Mouse (Mus musculus): ENCODE data around the gene Ccdc153. TPM values are rescaled to one million over a fixed set of nuclear protein-coding genes. Genes with fewer than 3 reads are reported as not detected.

The Ccdc153 gene
- polyA plus RNA-seq (2014; fragmentation: Illumina TruSeq; extraction: RNeasy Lipid Tissue Mini Kit (QIAGEN cat#74804); ENCODE audit: low read depth, low replicate concordance) = not detected

DNA sequence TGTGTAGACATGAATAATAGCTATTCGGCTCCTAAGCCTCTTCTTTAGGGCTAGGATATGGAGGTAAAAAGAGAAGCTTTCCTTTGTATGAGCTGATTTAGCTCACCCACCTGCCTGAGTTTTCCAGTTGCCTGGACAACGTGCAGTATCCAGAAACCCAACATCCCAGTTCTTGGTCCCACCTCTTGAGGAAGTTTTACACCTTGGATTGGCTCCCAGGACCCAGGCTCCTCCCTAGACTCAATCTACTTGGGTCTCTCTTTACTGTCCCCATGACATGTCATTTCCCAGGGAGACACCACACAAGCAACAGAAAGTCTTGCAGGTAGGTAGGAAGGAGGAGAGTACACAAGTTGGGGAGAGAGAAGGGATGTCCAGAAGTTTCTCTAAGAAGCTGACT lies at the start of gene Ccdc153:
TSS of gene Ccdc153 (plus strand) at position 278 of the 400 bp plus-strand sequence.

DNA sequence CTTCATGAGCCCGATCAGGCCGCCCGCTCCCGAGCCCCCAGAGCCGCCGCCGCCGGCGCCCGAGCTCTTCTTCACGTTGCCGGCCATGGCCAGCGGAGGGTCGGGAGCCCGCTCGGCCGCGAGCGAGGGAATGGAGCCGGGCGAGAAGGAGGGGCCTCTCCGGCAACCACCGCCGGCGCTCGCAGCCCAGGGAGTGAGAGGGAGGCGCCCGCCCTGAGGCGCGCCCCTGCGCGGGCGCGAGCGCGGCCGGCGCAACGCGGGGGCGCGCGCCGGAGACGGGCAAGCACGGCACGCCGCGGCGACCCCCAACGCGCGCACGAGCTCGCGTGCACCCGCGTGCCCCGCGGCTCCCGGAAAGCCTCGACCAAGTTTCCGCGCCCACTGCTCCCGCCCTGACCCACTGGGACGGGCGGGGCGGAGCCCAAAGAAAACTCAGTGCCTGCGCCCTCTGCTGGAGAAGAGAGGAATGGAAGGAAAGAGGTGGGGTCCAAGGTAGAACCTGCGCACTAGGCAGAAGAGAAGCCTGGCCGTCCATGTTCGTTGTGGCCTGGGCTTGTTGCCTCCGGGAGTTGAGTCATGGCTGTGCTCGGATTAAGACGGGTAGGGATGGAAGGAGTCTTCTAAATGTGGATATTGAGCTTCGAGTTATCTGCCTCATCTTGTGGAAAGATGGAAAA lies 6.5 kb upstream of the Ccdc153 start, which contains the start of gene Cbl:
TSS of gene Cbl (minus strand) at position 248 of the 677 bp plus-strand sequence.

DNA sequence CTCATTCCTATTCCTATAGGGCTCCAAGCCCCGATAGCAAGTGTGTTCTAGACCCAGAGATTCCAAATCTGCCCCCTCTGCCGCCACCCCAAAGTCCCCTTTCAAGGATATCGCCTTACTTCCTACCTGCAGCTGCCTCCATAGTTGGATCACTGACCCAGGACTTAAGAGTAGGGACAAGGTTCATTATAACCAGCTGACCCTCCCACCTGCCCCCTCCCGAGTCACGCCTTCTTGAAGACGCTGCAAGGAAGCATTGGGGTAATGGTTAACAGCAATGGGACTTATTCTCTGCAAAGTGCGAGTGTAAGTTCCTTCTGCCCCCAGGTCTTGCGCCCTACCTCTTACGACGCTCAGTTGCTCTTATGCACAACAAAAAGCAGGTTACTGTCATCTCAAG lies 10.8 kb downstream of the Ccdc153 start, which contains the start of gene Pdzd3:
TSS of gene Pdzd3 (minus strand) at position 158 of the 400 bp plus-strand sequence.

DNA sequence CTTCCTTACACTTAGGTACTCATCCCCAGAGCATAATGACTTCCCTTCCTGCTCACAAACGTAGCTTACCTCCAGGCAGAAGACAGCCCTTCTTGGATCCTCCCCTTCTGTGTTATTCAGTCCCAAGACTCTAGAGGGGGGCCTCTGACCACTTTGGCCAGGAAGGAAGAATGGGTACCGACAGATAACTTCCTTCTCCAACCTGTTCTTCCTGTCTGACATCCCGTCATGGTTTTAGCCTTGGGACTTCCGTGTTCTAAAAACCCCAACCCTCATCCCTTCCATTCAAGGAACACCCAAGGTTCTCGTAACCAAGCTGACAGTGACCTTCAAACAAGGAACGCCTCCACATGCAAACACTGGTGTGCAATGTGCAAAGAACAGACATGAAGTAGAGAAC lies 28.0 kb downstream of the Ccdc153 start, which contains the start of gene Nlrx1:
TSS of gene Nlrx1 (minus strand) at position 168 of the 400 bp plus-strand sequence.

DNA sequence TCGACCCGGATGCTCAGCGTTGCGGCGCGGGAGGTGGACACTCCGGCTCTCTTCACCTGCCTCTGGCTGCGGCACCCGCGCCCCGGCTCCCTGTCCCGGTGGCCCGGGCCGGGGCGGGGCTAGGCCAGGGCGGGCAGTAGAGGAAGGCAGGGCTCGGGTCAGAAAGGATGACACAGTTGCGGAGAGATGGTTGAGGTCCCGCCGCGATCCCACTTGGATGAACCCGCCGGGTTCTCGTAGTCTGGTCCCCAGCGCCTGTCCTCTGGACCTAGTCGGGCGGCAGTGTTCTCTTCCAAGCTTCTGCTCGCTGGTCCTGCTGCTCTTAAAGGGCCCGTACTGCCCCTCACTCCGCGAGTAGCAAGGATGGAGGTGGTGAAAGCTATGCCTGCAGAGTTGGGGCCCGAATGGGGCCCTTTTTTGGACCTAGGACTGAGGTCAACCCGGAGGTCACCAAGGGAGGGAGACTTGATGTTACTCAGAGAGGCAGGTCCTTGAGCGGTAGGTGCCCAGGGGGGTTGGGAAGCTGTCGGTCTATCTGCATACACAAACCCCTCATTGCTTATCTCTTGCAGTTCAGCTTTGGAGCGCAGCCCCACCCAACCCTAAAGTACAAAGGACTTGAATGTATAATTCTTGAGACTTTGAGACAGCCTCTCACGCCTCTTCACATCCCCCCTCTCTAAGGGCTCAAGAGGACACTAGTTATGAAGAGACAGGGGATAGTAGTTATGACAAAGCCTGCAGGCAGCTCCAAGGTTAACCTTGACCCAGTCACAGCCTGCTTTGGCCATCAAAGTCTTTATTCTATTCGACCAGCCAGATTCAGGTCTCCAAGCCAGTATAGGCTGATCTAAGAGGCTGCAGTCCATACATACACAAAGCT lies 47.8 kb downstream of the Ccdc153 start, which contains the start of gene Abcg4:
TSS of gene Abcg4 (minus strand) at position 540 of the 883 bp plus-strand sequence.

Other genes starting within 250 kb of the Ccdc153 start
- gene Thy1, start 197.3 kb upstream of the Ccdc153 start, polyA plus RNA-seq (2014; fragmentation: Illumina TruSeq; extraction: RNeasy Lipid Tissue Mini Kit (QIAGEN cat#74804); ENCODE audit: low read depth, low replicate concordance) = 1.9 TPM
- 4.7 TPM for gene Usp2, start 173.7 kb upstream of the Ccdc153 start, polyA plus RNA-seq (2014; fragmentation: Illumina TruSeq; extraction: RNeasy Lipid Tissue Mini Kit (QIAGEN cat#74804); ENCODE audit: low read depth, low replicate concordance)
- gene Mfrp, start 138.9 kb upstream of the Ccdc153 start, polyA plus RNA-seq (2014; fragmentation: Illumina TruSeq; extraction: RNeasy Lipid Tissue Mini Kit (QIAGEN cat#74804); ENCODE audit: low read depth, low replicate concordance) = not detected
- gene C1qtnf5, start 133.4 kb upstream of the Ccdc153 start, polyA plus RNA-seq (2014; fragmentation: Illumina TruSeq; extraction: RNeasy Lipid Tissue Mini Kit (QIAGEN cat#74804); ENCODE audit: low read depth, low replicate concordance) = not detected
- gene Gm49380, start 127.2 kb upstream of the Ccdc153 start, polyA plus RNA-seq (2014; fragmentation: Illumina TruSeq; extraction: RNeasy Lipid Tissue Mini Kit (QIAGEN cat#74804); ENCODE audit: low read depth, low replicate concordance) = 0.32 TPM
- 0.82 TPM for gene Rnf26, start 127.2 kb upstream of the Ccdc153 start, polyA plus RNA-seq (2014; fragmentation: Illumina TruSeq; extraction: RNeasy Lipid Tissue Mini Kit (QIAGEN cat#74804); ENCODE audit: low read depth, low replicate concordance)
- gene Mcam, start 106.2 kb upstream of the Ccdc153 start, polyA plus RNA-seq (2014; fragmentation: Illumina TruSeq; extraction: RNeasy Lipid Tissue Mini Kit (QIAGEN cat#74804); ENCODE audit: low read depth, low replicate concordance) = 13.8 TPM
- 83.6 TPM for gene Cbl, start 6.6 kb upstream of the Ccdc153 start, polyA plus RNA-seq (2014; fragmentation: Illumina TruSeq; extraction: RNeasy Lipid Tissue Mini Kit (QIAGEN cat#74804); ENCODE audit: low read depth, low replicate concordance)
- gene Pdzd3, start 10.8 kb downstream of the Ccdc153 start, polyA plus RNA-seq (2014; fragmentation: Illumina TruSeq; extraction: RNeasy Lipid Tissue Mini Kit (QIAGEN cat#74804); ENCODE audit: low read depth, low replicate concordance) = 1.5 TPM
- gene Nlrx1, start 27.9 kb downstream of the Ccdc153 start, polyA plus RNA-seq (2014; fragmentation: Illumina TruSeq; extraction: RNeasy Lipid Tissue Mini Kit (QIAGEN cat#74804); ENCODE audit: low read depth, low replicate concordance) = 0.38 TPM
- not detected for gene Abcg4, start 47.9 kb downstream of the Ccdc153 start, polyA plus RNA-seq (2014; fragmentation: Illumina TruSeq; extraction: RNeasy Lipid Tissue Mini Kit (QIAGEN cat#74804); ENCODE audit: low read depth, low replicate concordance)
- gene Hinfp, start 65.0 kb downstream of the Ccdc153 start, polyA plus RNA-seq (2014; fragmentation: Illumina TruSeq; extraction: RNeasy Lipid Tissue Mini Kit (QIAGEN cat#74804); ENCODE audit: low read depth, low replicate concordance) = 20.5 TPM
- 3.2 TPM for gene C2cd2l, start 79.6 kb downstream of the Ccdc153 start, polyA plus RNA-seq (2014; fragmentation: Illumina TruSeq; extraction: RNeasy Lipid Tissue Mini Kit (QIAGEN cat#74804); ENCODE audit: low read depth, low replicate concordance)
- 16.5 TPM for gene Dpagt1, start 85.3 kb downstream of the Ccdc153 start, polyA plus RNA-seq (2014; fragmentation: Illumina TruSeq; extraction: RNeasy Lipid Tissue Mini Kit (QIAGEN cat#74804); ENCODE audit: low read depth, low replicate concordance)
- gene H2afx, start 94.0 kb downstream of the Ccdc153 start, polyA plus RNA-seq (2014; fragmentation: Illumina TruSeq; extraction: RNeasy Lipid Tissue Mini Kit (QIAGEN cat#74804); ENCODE audit: low read depth, low replicate concordance) = 3.4 TPM
- gene Hmbs, start 103.6 kb downstream of the Ccdc153 start, polyA plus RNA-seq (2014; fragmentation: Illumina TruSeq; extraction: RNeasy Lipid Tissue Mini Kit (QIAGEN cat#74804); ENCODE audit: low read depth, low replicate concordance) = 23.3 TPM
- 9.8 TPM for gene Vps11, start 121.0 kb downstream of the Ccdc153 start, polyA plus RNA-seq (2014; fragmentation: Illumina TruSeq; extraction: RNeasy Lipid Tissue Mini Kit (QIAGEN cat#74804); ENCODE audit: low read depth, low replicate concordance)
- gene Hyou1, start 138.8 kb downstream of the Ccdc153 start, polyA plus RNA-seq (2014; fragmentation: Illumina TruSeq; extraction: RNeasy Lipid Tissue Mini Kit (QIAGEN cat#74804); ENCODE audit: low read depth, low replicate concordance) = 7.7 TPM
- 7.1 TPM for gene Slc37a4, start 156.2 kb downstream of the Ccdc153 start, polyA plus RNA-seq (2014; fragmentation: Illumina TruSeq; extraction: RNeasy Lipid Tissue Mini Kit (QIAGEN cat#74804); ENCODE audit: low read depth, low replicate concordance)
- 828 TPM for gene Rps25, start 166.5 kb downstream of the Ccdc153 start, polyA plus RNA-seq (2014; fragmentation: Illumina TruSeq; extraction: RNeasy Lipid Tissue Mini Kit (QIAGEN cat#74804); ENCODE audit: low read depth, low replicate concordance)
- gene Trappc4, start 166.9 kb downstream of the Ccdc153 start, polyA plus RNA-seq (2014; fragmentation: Illumina TruSeq; extraction: RNeasy Lipid Tissue Mini Kit (QIAGEN cat#74804); ENCODE audit: low read depth, low replicate concordance) = 45.4 TPM
- 24.0 TPM for gene Ccdc84, start 177.9 kb downstream of the Ccdc153 start, polyA plus RNA-seq (2014; fragmentation: Illumina TruSeq; extraction: RNeasy Lipid Tissue Mini Kit (QIAGEN cat#74804); ENCODE audit: low read depth, low replicate concordance)
- gene Foxr1, start 200.5 kb downstream of the Ccdc153 start, polyA plus RNA-seq (2014; fragmentation: Illumina TruSeq; extraction: RNeasy Lipid Tissue Mini Kit (QIAGEN cat#74804); ENCODE audit: low read depth, low replicate concordance) = not detected
- not detected for gene Upk2, start 214.3 kb downstream of the Ccdc153 start, polyA plus RNA-seq (2014; fragmentation: Illumina TruSeq; extraction: RNeasy Lipid Tissue Mini Kit (QIAGEN cat#74804); ENCODE audit: low read depth, low replicate concordance)
- gene Bcl9l, start 242.1 kb downstream of the Ccdc153 start, polyA plus RNA-seq (2014; fragmentation: Illumina TruSeq; extraction: RNeasy Lipid Tissue Mini Kit (QIAGEN cat#74804); ENCODE audit: low read depth, low replicate concordance) = 0.82 TPM